Mouse (Mus musculus) granulocyte monocyte progenitor cell, adult 5-6 weeks (primary cell): ENCODE measurements around the gene Sema6d. TPM values are rescaled to one million over a fixed set of nuclear protein-coding genes. Genes with fewer than 3 reads are reported as not detected.

Source experiments
- ATAC-seq: replicated peaks from 2 replicates; pipeline ENCODE4 v1.8.0; 2016; ENCODE audit warnings: mild to moderate bottlenecking, moderate TSS enrichment, inconsistent platforms; ENCODE audit not compliant: poor library complexity, severe bottlenecking
- total RNA-seq, 2 experiments: library from RNA; stranded (forward) in 1 of 2; stranded (reverse) in 1 of 2; fragments of 200-712, 200-1000 nt in 1 of 2; fragments of >200 nt in 1 of 2; fragmentation: Nextera tagmentation in 1 of 2; gene quantifications; 2 replicates each; pipeline ENCODE4 v1.2.3; 2014 to 2017

The Sema6d gene
- total RNA-seq, 2 experiments from 2014 or later, result 0.10 TPM; not detected in 1

GRCm38 (mm10) chr2:124385053-124385452 lies 295.3 kb downstream of the Sema6d start:
- ATAC-seq, result peak; percentile 63

- peak; percentile 95 for ATAC-seq
Measured at GRCm38 (mm10) chr2:124385722-124386121, 296.0 kb downstream of the Sema6d start.

- ATAC-seq, result peak; percentile 40; the same call in 1 of the 2 replicates
Measured at GRCm38 (mm10) chr2:124388269-124388668, 298.5 kb downstream of the Sema6d start.

- peak; percentile 96 for ATAC-seq
Measured at GRCm38 (mm10) chr2:124396733-124397132, 307.0 kb downstream of the Sema6d start.

GRCm38 (mm10) chr2:124397304-124397703 lies 307.5 kb downstream of the Sema6d start:
- peak; percentile 52 for ATAC-seq

GRCm38 (mm10) chr2:124399611-124400010 lies 309.8 kb downstream of the Sema6d start:
- no peak for ATAC-seq

- ATAC-seq, result no peak
Measured at GRCm38 (mm10) chr2:124401727-124402380, 312.1 kb downstream of the Sema6d start.

GRCm38 (mm10) chr2:124403571-124403970 lies 313.8 kb downstream of the Sema6d start:
- ATAC-seq, result no peak

GRCm38 (mm10) chr2:124403981-124404380 lies 314.2 kb downstream of the Sema6d start:
- no peak for ATAC-seq

GRCm38 (mm10) chr2:124404631-124405562 lies 315.1 kb downstream of the Sema6d start:
- no peak for ATAC-seq

- no peak for ATAC-seq
Measured at GRCm38 (mm10) chr2:124408956-124409355, 319.2 kb downstream of the Sema6d start.

GRCm38 (mm10) chr2:124416730-124417129 lies 327.0 kb downstream of the Sema6d start:
- ATAC-seq, result peak; percentile 48

GRCm38 (mm10) chr2:124418319-124418718 lies 328.6 kb downstream of the Sema6d start:
- peak; percentile 53 for ATAC-seq

- peak; percentile 50 for ATAC-seq
Measured at GRCm38 (mm10) chr2:124420170-124420825, 330.5 kb downstream of the Sema6d start.

- ATAC-seq, result no peak
Measured at GRCm38 (mm10) chr2:124429744-124430143, 340.0 kb downstream of the Sema6d start.

GRCm38 (mm10) chr2:124430708-124431107 lies 340.9 kb downstream of the Sema6d start:
- ATAC-seq, result no peak

GRCm38 (mm10) chr2:124435382-124436002 lies 345.7 kb downstream of the Sema6d start:
- ATAC-seq, result no peak

GRCm38 (mm10) chr2:124436704-124437103 lies 346.9 kb downstream of the Sema6d start:
- no peak for ATAC-seq

- peak; percentile 80 for ATAC-seq
Measured at GRCm38 (mm10) chr2:124444199-124444598, 354.4 kb downstream of the Sema6d start.

- ATAC-seq, result no peak
Measured at GRCm38 (mm10) chr2:124455881-124456280, 366.1 kb downstream of the Sema6d start.
